Mouse (Mus musculus): ENCODE data around the gene Ina.

DNA sequence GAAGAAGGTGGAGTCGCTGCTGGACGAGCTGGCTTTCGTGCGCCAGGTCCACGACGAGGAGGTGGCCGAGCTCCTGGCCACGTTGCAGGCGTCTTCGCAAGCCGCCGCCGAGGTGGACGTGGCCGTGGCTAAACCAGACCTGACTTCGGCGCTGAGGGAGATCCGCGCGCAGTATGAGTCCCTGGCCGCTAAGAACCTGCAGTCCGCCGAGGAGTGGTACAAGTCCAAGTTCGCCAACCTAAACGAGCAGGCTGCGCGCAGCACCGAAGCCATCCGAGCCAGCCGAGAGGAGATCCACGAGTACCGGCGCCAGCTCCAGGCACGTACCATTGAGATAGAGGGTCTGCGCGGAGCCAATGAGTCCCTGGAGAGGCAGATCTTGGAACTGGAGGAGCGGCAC, 898 bp downstream of the Ina start:
- TF ChIP-seq CTCF (IDR thresholded peaks at IDR 0.05; ENCODE audit: borderline replicate concordance, control insufficient read depth, extremely low read depth, insufficient read depth, low read length, poor library complexity) (no peak), POLR2A (IDR thresholded peaks at IDR 0.05; ENCODE audit: control insufficient read depth, extremely low read depth, insufficient read depth, low read length, poor library complexity) (no peak)
